Mouse (Mus musculus) embryonic facial prominence, embryonic 15.5 days (tissue): ENCODE measurements around the gene Tbxa2r. TPM values are rescaled to one million over a fixed set of nuclear protein-coding genes. Genes with fewer than 3 reads are reported as not detected.
A peak's percentile ranks its signal among the peaks of the same experiment; 100 is the strongest.

Experiments
- ATAC-seq: fragments of 200-750 bp; cut with Nextera tagmentation; 2 replicates; pipeline ENCODE4 v1.8.0; 2017; ENCODE audit warnings: low read depth, moderate TSS enrichment; ENCODE audit not compliant: insufficient number of reproducible peaks, low FRiP score, low TSS enrichment
- H3K27ac ChIP-seq: fragments of 300-500 bp; sonication (generic); replicated peaks from 2 replicates; pipeline ENCODE4 v1.5.1; 2015; ENCODE audit warnings: mild to moderate bottlenecking, inconsistent platforms
- H3K27me3 ChIP-seq: fragments of 300-500 bp; sonication (generic); 2 replicates; pipeline ENCODE4 v1.6.1; 2015; ENCODE audit warnings: inconsistent platforms
- H3K36me3 ChIP-seq: fragments of 300-500 bp; sonication (generic); 2 replicates; pipeline ENCODE4 v1.6.1; 2015; ENCODE audit warnings: mild to moderate bottlenecking, inconsistent platforms
- H3K4me1 ChIP-seq: fragments of 300-500 bp; sonication (generic); 2 replicates; pipeline ENCODE4 v1.6.1; 2015; ENCODE audit warnings: inconsistent platforms
- H3K4me2 ChIP-seq: fragments of 300-500 bp; sonication (generic); replicated peaks from 2 replicates; pipeline ENCODE4 v1.6.1; 2015; ENCODE audit warnings: mild to moderate bottlenecking, inconsistent platforms
- H3K4me3 ChIP-seq: fragments of 300-500 bp; sonication (generic); replicated peaks from 2 replicates; pipeline ENCODE4 v1.5.1; 2015; ENCODE audit warnings: mild to moderate bottlenecking, inconsistent platforms
- H3K9ac ChIP-seq: fragments of 300-500 bp; sonication (generic); 2 replicates; pipeline ENCODE4 v1.6.1; 2015; ENCODE audit warnings: inconsistent platforms
- H3K9me3 ChIP-seq: fragments of 300-500 bp; sonication (generic); replicated peaks from 2 replicates; pipeline ENCODE4 v1.6.1; 2016; ENCODE audit warnings: inconsistent platforms
- WGBS: fragments of 180-500 bp; shearing (Covaris S2); methylation state at CpG from one replicate; pipeline ENCODE4 v1.1.7; 2015; 5-methylcytosine and 5-hydroxymethylcytosine counted together
- polyA plus RNA-seq: library from polyadenylated mRNA; unstranded; fragments of >200 nt; fragmentation: Nextera tagmentation; extraction: Ambion mirVana; gene quantifications from 2 replicates; pipeline ENCODE4 v1.2.1, GENCODE M21; 2015

The Tbxa2r gene
- polyA plus RNA-seq, 1 experiment from 2014 or later: 13.2 TPM

GRCm38 (mm10) chr10:81349961-81350350 is 21.4 kb downstream of the Tbxa2r start:
- H3K9ac ChIP-seq: peak overlapping the region; percentile 59
- peaks cover 13% of the 10 kb centered on the region for H3K36me3 ChIP-seq
- peaks cover 51% of the 10 kb centered on the region for H3K4me1 ChIP-seq
- peak overlapping the region; percentile 67 for H3K27ac ChIP-seq
- 1% methylated on average over 29 of the region's 29 CpGs for WGBS
- H3K4me2 ChIP-seq: peak overlapping the region; percentile 86
- H3K4me3 ChIP-seq: peak overlapping the region; percentile 64
- no peaks in the 10 kb centered on the region for H3K9me3 ChIP-seq
- H3K27me3 ChIP-seq: peaks cover under 1% of the 10 kb centered on the region
- no peak for ATAC-seq

GRCm38 (mm10) chr10:81350351-81351063 is 22.0 kb downstream of the Tbxa2r start, which contains the start of gene Hmg20b:
Gene Hmg20b (minus strand): TSS chr10:81350480.
- under 1% methylated on average over 54 of the region's 54 CpGs for WGBS
- Histone ChIP-seq H3K36me3 (peaks cover 13% of the 10 kb centered on the region), H3K27ac (peak within 1 kb of the TSS; percentile 78), H3K4me3 (peak within 1 kb of the TSS; percentile 64), H3K9me3 (no peaks in the 10 kb centered on the region), H3K4me1 (peaks cover 53% of the 10 kb centered on the region), H3K27me3 (no peaks in the 10 kb centered on the region), H3K9ac (peak within 1 kb of the TSS; percentile 59), H3K4me2 (peak within 1 kb of the TSS; percentile 86)
- ATAC-seq: peak; percentile 96

- H3K27me3 ChIP-seq: no peaks in the 10 kb centered on the region
- no peak overlapping the region for H3K9ac ChIP-seq
- H3K4me3 ChIP-seq: no peak overlapping the region
- no peaks in the 10 kb centered on the region for H3K9me3 ChIP-seq
- no peak for ATAC-seq
- peaks cover 52% of the 10 kb centered on the region for H3K4me1 ChIP-seq
- peaks cover 8% of the 10 kb centered on the region for H3K36me3 ChIP-seq
- H3K4me2 ChIP-seq: no peak overlapping the region
- no peak overlapping the region for H3K27ac ChIP-seq
- 23% methylated on average over 9 of the region's 9 CpGs for WGBS
Observed at GRCm38 (mm10) chr10:81351678-81352291, 23.3 kb downstream of the Tbxa2r start.

- whole genome bisulfite sequencing: 48% methylated on average over 9 of the region's 9 CpGs
- ATAC-seq: no peak
- H3K4me3 ChIP-seq: no peak overlapping the region
- no peaks in the 10 kb centered on the region for H3K36me3 ChIP-seq
- H3K27ac ChIP-seq: no peak overlapping the region
- H3K9me3 ChIP-seq: no peaks in the 10 kb centered on the region
- peaks cover 46% of the 10 kb centered on the region for H3K4me1 ChIP-seq
- no peak overlapping the region for H3K4me2 ChIP-seq
- H3K9ac ChIP-seq: no peak overlapping the region
- no peaks in the 10 kb centered on the region for H3K27me3 ChIP-seq
Observed at GRCm38 (mm10) chr10:81354738-81355477, 26.4 kb downstream of the Tbxa2r start.

GRCm38 (mm10) chr10:81355533-81355932 is 27.0 kb downstream of the Tbxa2r start:
- no peaks in the 10 kb centered on the region for H3K9me3 ChIP-seq

GRCm38 (mm10) chr10:81356352-81356990 is 27.9 kb downstream of the Tbxa2r start:
- 47% methylated on average over 12 of the region's 12 CpGs for WGBS
- no peaks in the 10 kb centered on the region for H3K9me3 ChIP-seq
- no peak overlapping the region for H3K27ac ChIP-seq
- no peak overlapping the region for H3K9ac ChIP-seq
- no peak for ATAC-seq
- peak overlapping the region; percentile 85 for H3K4me3 ChIP-seq
- H3K36me3 ChIP-seq: peaks cover 4% of the 10 kb centered on the region; the same call in 1 of the 2 replicates
- peak overlapping the region; percentile 97; the same call in 1 of the 2 replicates for H3K4me2 ChIP-seq
- H3K27me3 ChIP-seq: no peaks in the 10 kb centered on the region
- H3K4me1 ChIP-seq: peaks cover 52% of the 10 kb centered on the region

More at GRCm38 (mm10) chr10:81355533-81355932, 27.0 kb downstream of the Tbxa2r start:
- Histone ChIP-seq H3K4me3 (no peak overlapping the region), H3K36me3 (no peaks in the 10 kb centered on the region), H3K27me3 (no peaks in the 10 kb centered on the region), H3K27ac (no peak overlapping the region), H3K4me2 (no peak overlapping the region), H3K4me1 (peaks cover 50% of the 10 kb centered on the region), H3K9ac (no peak overlapping the region)
- 69% methylated on average over 4 of the region's 4 CpGs for WGBS
- ATAC-seq: no peak

- Histone ChIP-seq H3K36me3 (peaks cover 4% of the 10 kb centered on the region; the same call in 1 of the 2 replicates), H3K27ac (no peak within 1 kb of the TSS)
- 2% methylated on average over 75 of the region's 79 CpGs for WGBS
Observed at GRCm38 (mm10) chr10:81356991-81357844, 28.7 kb downstream of the Tbxa2r start, which contains the start of gene Mfsd12. Gene Mfsd12 (plus strand): TSS chr10:81357491.

GRCm38 (mm10) chr10:81358209-81358608 is 29.7 kb downstream of the Tbxa2r start:
- 16% methylated on average over 4 of the region's 4 CpGs for WGBS
- ATAC-seq: no peak
- H3K4me3 ChIP-seq: peak overlapping the region; percentile 85
- peaks cover 4% of the 10 kb centered on the region; the same call in 1 of the 2 replicates for H3K36me3 ChIP-seq
- H3K4me1 ChIP-seq: peaks cover 56% of the 10 kb centered on the region
- no peaks in the 10 kb centered on the region for H3K9me3 ChIP-seq
- peaks cover 9% of the 10 kb centered on the region for H3K27me3 ChIP-seq
- peak overlapping the region; percentile 81 for H3K9ac ChIP-seq
- peak overlapping the region; percentile 97 for H3K4me2 ChIP-seq
- no peak overlapping the region for H3K27ac ChIP-seq

More at GRCm38 (mm10) chr10:81356991-81357844, 28.7 kb downstream of the Tbxa2r start, which contains the start of gene Mfsd12:
- peak within 1 kb of the TSS; percentile 97 for H3K4me2 ChIP-seq
- H3K27me3 ChIP-seq: no peaks in the 10 kb centered on the region
- peak; percentile 82 for ATAC-seq
- H3K9me3 ChIP-seq: no peaks in the 10 kb centered on the region
- peak within 1 kb of the TSS; percentile 85 for H3K4me3 ChIP-seq
- H3K9ac ChIP-seq: peak within 1 kb of the TSS; percentile 81
- H3K4me1 ChIP-seq: peaks cover 47% of the 10 kb centered on the region

- no peaks in the 10 kb centered on the region for H3K9me3 ChIP-seq
- H3K4me2 ChIP-seq: peak overlapping the region; percentile 97
- ATAC-seq: no peak
- H3K27ac ChIP-seq: no peak overlapping the region
- H3K36me3 ChIP-seq: peaks cover 4% of the 10 kb centered on the region; the same call in 1 of the 2 replicates
- peaks cover 15% of the 10 kb centered on the region for H3K27me3 ChIP-seq
- peaks cover 62% of the 10 kb centered on the region for H3K4me1 ChIP-seq
- H3K4me3 ChIP-seq: peak overlapping the region; percentile 85; the same call in 1 of the 2 replicates
- 70% methylated on average over 1 of the region's 1 CpGs for WGBS
- H3K9ac ChIP-seq: no peak overlapping the region
Observed at GRCm38 (mm10) chr10:81358841-81359240, 30.3 kb downstream of the Tbxa2r start.

- Histone ChIP-seq H3K4me3 (no peak overlapping the region), H3K27ac (no peak overlapping the region), H3K9me3 (no peaks in the 10 kb centered on the region), H3K27me3 (peaks cover 28% of the 10 kb centered on the region), H3K4me1 (peaks cover 68% of the 10 kb centered on the region), H3K36me3 (peaks cover 4% of the 10 kb centered on the region; the same call in 1 of the 2 replicates), H3K4me2 (no peak overlapping the region), H3K9ac (no peak overlapping the region)
- ATAC-seq: no peak
- WGBS: 48% methylated on average over 8 of the region's 8 CpGs
Observed at GRCm38 (mm10) chr10:81360721-81361120, 32.2 kb downstream of the Tbxa2r start.
